Mouse (Mus musculus) embryo, embryonic 10.5 days (tissue): Measurements from ENCODE around the gene Sema7a.

Experiments used
- DNase-seq: peaks from one replicate; pipeline ENCODE4 v3.0.0-alpha.2; 2015; ENCODE audit warnings: low spot score

The Sema7a gene

GRCm38 (mm10) chr9:57959886-57960866 lies 20.3 kb downstream of the Sema7a start:
- no peak for DNase-seq

- DNase-seq = no peak
Observed at GRCm38 (mm10) chr9:57961226-57961625, 21.3 kb downstream of the Sema7a start.

GRCm38 (mm10) chr9:57961863-57962778 lies 22.2 kb downstream of the Sema7a start:
- no peak for DNase-seq

- DNase-seq = no peak
Observed at GRCm38 (mm10) chr9:57963249-57963997, 23.5 kb downstream of the Sema7a start.

GRCm38 (mm10) chr9:57963998-57964395 lies 24.1 kb downstream of the Sema7a start:
- no peak for DNase-seq

- no peak for DNase-seq
Observed at GRCm38 (mm10) chr9:57964528-57965250, 24.8 kb downstream of the Sema7a start.

- DNase-seq = no peak
Observed at GRCm38 (mm10) chr9:57965281-57966185, 25.6 kb downstream of the Sema7a start.

GRCm38 (mm10) chr9:57967237-57967960 lies 27.5 kb downstream of the Sema7a start:
- DNase-seq = no peak

- no peak for DNase-seq
Observed at GRCm38 (mm10) chr9:57968166-57968771, 28.4 kb downstream of the Sema7a start.

- no peak for DNase-seq
Observed at GRCm38 (mm10) chr9:57968783-57969542, 29.1 kb downstream of the Sema7a start.

- DNase-seq = no peak
Observed at GRCm38 (mm10) chr9:57969736-57970495, 30.0 kb downstream of the Sema7a start.

GRCm38 (mm10) chr9:57971413-57971812 lies 31.5 kb downstream of the Sema7a start:
- no peak for DNase-seq

- DNase-seq = no peak
Observed at GRCm38 (mm10) chr9:57972141-57972591, 32.3 kb downstream of the Sema7a start.

GRCm38 (mm10) chr9:57972776-57973439 lies 33.0 kb downstream of the Sema7a start:
- peak; percentile 44 for DNase-seq

- DNase-seq = no peak
Observed at GRCm38 (mm10) chr9:57973440-57974066, 33.6 kb downstream of the Sema7a start.

- no peak for DNase-seq
Observed at GRCm38 (mm10) chr9:57974221-57974620, 34.3 kb downstream of the Sema7a start.
